Mouse (Mus musculus): ENCODE data around the gene Gm11111.
"Not testable (repeated sequence)": the region's sequence is repeated elsewhere in the genome, so short reads cannot be mapped to it uniquely, and the experiment has no call there.

Gm11111 gene

DNA sequence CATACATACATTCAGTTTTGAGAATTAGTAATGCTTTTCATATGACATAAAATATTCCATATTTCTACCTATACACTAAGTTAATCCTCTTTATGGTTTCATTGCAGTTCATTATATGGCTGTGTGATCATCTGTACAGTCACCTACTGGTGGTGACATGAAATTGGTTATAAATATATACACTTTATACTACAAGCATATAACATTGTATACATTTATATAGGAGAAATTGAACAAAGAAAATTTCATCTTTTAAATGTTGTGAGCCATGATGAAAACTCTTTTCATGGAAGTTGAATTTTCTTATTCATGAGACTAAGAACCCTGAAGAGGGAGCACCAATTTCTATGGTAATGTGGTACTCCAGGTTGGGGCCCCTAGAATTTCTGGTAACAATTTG, at the start of gene Gm11111:
Gene Gm11111, plus strand, starts transcription at position 301 of the 400 bp plus-strand sequence.
- no peak for DNase-seq (ENCODE audit: low spot score)

DNA sequence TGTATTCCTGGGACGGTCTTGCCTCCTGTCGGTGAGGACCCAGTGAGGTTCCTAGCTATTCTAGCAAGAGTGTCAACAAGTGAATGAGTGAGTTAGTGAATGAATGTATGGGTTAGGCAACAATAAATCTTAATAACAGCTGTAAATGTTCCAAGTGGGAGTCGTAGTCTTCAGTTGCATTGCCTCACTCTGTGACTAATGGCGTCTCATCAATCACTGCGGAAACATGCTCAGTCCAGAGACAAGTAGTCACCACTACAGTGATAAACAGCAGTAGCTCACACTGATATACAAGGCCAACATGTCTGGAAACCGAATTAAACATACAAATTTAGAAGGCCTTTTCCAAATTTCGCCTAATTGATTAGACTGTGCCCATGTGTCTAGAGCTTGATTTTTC, 36.3 kb upstream of the Gm11111 start:
- no peak for DNase-seq (ENCODE audit: low spot score)

DNA sequence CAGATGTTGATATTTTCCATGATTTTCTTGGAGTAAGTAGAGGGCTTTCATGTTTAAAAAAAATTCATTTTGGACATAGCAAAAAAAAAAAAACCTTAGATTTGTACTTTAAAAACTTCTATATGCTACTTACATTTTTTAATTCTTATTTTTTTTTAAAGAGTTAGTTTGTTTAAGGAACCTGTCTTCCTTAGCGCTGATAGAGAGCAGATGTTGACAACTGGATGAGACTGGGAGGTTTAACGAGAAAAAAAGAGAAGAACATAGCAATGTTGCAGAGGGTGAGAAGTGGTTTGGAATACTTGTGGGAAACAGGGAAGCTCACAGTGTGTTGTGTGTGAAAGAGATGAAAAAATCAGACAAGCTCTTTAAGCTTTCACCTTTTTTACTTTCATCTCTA, 32.4 kb upstream of the Gm11111 start:
- DNase-seq (ENCODE audit: low spot score), result no peak

DNA sequence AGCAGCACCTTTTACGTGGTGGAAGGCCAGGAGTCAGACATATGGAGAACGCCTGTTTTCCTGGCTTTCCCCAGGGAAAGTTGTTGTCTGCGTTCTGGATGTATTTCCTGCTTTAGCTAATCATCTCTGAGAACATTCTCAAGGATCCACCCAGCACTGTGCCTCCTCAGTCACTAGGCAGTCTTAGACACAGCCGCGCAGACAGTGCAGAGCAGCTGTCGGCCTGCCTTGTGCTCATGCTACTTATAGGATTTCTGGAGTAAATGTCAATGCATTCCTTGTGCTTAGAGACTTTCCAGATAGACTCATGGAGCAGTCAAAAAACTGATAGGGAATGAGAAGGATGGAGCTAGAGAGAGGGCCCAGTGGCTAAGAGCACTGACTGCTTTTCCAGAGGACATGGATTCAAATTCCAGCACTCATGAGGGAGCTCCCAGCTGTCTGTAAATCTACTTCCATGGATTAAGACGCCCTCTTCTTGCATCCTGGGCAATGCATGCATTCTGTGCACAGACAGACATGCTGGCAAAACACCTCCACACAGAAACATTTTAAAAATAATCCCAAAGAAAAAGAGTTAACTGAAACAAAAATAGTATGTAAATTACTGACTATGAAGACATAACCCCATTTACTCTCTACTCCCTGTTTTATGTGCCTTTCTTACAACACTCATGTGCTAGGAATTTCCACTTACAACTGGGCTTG, 30.1 kb upstream of the Gm11111 start:
- DNase-seq (ENCODE audit: low spot score), result no peak

DNA sequence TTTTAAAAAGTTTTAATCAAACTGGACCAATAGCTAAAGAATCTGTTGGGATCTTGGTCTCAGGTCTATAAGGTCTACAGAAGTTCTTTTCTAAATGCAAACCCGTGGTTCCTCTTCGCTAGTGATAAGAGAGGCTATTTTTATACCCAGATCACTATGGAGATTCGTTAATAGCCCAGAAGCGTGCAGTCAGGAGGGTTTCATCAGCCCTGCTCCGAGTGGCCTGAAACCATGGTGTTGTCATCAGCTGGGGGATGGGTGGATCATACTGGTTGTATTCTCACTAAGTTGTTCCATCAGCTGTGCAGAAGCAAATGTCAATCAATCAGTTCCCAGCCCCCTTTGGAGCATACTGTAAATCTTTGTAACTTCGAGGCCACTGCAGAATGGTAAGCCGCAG, 29.4 kb upstream of the Gm11111 start:
- no peak for DNase-seq (ENCODE audit: low spot score)

DNA sequence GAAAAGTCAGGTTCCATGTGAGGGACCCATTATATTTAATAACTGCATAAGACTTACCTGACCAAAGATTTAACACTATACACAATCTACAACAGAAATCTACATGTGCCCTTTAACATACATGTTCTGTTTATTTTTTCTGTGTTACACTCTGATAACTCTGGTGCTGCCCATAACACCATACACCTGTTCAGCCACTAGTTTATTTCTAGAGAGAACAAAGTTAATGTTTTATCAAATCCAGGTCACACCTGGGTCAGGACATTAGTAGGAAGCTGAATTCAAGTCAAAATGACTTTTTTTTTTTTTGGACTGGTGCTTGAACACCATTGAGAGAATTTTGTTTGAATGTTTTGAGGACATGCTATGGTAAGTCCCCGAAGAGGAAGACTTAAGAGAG, 28.7 kb upstream of the Gm11111 start:
- DNase-seq (ENCODE audit: low spot score), result no peak

DNA sequence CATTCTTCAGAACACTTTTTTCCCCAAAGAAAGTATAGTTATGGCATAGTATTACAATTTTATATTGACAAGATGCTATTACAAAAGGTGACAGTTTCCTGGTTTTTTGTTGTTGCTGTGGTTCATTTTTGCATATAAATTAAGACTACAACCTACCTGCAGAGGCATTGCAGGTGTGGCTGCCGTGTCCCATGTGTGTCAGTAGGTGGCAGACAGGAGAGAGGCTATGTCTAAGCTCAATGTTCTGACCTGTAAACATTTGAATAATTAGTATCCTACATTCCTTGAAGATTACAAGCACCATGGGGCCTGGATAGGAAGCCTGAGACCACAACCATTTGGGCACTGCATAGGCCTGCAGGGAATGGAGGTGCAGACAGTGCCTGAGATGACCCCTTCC, 11.2 kb upstream of the Gm11111 start:
- DNase-seq (ENCODE audit: low spot score), result no peak

DNA sequence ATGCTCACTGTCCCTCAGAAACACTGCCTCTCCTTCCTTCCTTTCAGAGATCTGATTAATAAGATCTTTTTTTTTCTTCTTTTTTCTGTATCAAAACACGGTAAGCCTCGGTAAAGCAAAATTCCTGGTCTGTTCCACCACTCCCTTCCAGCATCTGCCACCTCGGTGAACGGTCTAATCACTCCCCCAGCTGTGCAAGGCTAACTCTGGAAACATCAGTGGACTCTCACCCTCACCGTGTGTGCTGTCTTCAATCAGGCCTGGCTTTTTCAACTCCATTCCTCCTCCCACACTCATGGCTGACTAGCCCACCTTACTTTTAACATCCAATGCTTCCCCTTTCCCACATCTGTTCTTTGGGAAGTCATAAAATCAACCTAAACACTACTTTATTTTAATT, 2.2 kb upstream of the Gm11111 start:
- DNase-seq (ENCODE audit: low spot score), result no peak

DNA sequence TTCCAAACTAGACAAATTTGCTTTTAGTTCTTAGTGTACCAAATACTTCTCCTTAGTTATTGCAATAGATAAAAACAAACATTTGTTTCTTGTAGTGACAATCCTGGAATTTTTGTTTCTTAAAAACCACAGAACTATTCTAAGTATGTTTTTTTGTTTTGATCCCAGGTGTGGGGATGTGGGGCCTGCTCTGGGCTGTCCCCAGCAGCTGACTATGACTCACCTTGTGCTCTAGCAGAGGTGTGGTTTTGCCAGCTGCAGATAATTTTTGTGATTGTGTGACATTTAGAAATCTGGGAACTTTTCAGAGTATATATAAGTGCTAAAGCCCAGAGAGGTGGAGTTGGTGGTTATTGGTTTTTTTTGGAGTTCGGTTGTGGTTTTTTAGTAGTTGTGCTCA, 1.6 kb upstream of the Gm11111 start:
- no peak for DNase-seq (ENCODE audit: low spot score)

DNA sequence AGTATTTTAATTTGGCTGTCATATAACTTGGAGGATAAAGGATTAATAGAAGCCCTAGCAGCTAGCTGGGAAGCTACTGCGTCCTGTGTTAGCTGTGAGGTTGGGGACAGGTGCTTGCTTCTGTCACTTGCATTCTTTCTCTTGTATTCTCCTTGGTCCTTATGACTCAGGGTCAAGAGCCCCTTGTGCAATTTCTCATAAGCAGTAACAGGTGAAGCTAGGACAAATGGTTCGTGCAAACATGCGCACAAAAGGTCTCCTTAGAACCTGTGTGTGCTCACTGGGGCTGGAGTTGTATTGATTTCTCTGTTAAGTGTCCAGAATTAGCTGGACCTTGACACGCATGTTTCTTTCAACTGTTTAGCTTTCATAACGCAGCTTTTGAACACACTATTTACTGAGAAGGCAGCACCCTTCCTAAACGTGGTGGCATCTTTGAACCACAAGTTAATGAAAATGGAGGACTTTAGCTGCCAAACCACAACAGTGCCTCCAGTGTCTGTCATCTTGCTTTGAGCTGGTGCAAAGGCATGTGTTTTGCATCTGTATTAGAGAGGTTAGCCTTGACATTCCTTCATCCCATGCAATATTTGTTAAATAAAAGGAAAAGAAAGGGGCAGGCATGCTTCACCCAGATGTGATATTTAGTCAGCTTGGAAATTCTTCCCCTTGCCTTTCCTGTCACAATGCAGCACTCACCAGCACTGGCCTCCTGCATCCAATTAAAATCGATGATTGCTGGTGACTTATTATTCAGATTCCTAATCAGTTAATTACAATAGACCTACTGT, 511 bp downstream of the Gm11111 start:
- no peak for DNase-seq (ENCODE audit: low spot score)

DNA sequence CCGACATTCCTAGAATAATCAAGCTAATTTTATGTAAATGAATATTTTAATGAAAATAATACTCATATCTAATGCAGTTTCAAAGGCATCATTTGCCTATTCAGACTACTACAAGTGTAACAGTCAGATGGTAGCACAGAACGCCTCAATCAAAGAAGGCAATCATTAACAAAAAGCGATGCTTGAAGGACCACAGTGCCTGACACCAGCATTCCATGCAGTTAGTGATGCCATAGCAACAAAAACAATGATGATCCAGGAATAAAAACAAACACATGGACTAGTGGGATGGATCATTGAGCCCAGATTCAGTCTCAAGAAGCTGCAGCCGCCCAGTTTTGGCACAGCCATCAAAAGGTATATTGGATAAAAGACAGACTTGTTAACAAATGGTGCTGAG, 8.8 kb downstream of the Gm11111 start:
- no peak for DNase-seq (ENCODE audit: low spot score)

DNA sequence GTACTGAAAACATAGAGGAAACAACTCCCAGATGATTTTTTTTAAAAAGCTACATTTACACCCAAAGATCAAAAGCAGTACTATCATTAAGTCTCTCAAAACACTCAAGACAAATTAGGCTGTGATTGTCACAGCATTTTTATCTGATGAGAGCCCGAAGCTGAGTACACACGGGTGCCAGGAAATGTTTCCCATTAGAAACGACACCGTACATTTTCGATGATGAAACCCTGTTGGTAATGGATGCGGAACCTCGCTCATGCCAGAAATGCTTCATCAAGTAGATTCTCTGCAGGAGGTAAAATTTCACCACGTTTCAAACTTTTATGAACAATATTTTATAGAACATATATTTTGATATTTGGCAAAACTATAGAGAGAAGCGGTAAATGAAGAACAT, 10.3 kb downstream of the Gm11111 start:
- no peak for DNase-seq (ENCODE audit: low spot score)

DNA sequence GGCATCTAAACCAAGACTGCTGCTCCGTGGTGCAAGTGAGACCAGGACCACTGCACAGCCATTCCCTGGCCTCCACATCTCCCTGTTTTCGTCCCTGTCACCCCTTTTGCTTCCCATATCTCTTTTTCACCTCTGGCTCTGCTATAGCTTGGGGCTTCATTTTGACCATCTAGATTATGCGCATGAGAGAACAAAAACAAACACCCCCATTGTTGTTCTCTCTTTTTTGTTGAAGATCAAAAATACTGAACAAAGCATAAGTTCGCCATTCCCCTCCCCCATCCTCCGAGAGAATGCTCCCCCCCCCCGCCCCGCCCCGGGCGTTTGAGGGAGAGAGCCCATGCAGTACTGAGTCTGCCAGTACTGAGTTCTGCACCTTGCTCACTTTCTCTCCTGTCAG, 11.3 kb downstream of the Gm11111 start:
- no peak for DNase-seq (ENCODE audit: low spot score)

DNA sequence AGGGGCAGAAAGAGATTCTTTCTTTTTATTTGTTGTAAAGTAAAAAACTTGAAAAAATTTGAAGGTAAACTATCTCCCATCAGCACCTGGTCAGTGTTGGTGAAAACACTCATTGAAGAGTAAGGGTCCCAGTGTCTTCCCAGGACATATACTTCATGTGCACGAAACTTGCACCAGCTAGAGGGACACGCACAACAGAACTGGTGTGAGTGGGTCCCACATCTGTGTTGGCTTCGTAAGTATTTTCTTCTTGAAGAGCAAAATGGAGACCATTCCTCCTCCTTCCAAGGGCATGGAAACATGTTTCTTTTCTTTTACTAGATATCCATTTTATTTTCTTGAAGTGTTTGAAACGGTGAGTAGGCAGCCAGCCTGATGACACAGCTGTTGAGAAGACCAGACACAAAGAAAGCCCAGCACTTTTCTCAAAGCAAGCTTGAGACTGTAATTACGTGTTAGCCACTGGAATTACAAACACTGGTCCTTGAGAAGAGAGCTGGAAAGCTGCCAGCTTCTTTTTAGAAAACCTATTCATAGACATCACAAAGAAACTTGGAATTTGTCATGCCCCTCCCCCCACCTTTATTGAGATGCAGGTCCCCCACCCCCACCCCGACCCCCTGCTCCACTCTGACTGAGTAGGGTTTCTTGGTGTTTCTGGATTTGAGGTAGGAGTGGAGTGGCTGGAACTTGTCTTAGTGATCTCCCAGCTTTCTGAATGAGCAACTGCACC, 14.1 kb downstream of the Gm11111 start:
- DNase-seq (ENCODE audit: low spot score), result no peak

DNA sequence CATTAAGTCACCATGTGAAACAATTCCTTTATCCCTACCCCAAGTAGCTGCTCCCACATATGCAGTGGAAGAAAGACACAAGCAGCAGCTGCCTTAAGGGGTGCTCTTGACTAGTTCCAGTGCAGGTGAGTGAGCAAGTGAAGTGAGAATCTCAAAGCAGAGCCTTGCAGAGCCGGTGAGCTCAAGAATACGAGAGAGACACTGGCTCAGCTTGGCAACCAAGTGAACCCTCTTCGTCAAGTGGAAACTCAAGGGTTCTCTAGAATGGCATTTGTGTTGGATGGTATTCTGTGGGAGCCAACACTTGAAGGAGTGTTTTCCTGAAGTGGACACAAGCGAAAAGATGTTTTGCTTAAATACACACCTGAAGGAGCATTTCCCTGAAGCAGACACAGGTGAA, 16.0 kb downstream of the Gm11111 start:
- no peak for DNase-seq (ENCODE audit: low spot score)

DNA sequence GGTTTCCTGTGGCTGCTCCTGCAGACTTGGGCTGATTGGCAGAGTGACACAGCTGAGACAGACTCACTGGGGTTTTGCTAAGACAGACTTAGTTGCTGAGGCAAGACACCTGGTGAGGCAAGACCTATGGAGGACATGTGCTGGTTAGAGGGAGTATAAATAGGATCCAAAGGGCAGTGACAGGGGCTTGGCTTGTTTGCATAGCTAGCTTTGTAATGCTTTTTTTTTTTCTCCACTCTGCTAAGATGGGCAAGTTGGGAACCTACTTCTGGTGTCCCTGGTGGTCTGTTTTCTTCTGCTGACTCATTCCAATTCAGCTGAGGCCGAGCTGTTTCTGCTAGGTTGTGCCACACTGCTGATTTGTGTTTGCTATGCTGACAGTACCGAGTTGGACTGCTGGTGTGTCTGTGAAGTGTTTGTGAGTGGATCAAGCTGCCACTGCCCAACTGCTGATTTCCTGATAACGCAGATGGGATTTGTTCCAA, 16.6 kb downstream of the Gm11111 start:
- no peak for DNase-seq (ENCODE audit: low spot score)

DNA sequence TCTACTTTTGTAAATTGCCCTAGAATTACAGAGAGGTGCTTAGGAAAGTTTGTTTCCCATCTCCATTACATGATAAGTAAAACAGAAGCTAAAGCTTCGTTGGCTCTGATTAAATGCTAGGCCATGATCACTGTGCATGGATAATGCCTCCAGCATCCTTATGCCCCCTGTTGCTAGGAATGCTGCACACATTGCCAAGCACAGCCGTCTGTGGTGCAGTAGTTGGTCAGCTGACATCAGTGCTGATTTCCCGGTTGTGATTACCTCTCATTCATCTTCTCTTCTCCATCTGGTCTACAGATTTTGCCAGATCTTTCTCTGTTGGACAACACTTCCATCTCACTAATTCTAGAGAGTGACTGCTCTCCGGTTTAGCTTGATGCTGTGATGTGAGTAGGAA, 19.9 kb downstream of the Gm11111 start:
- no peak for DNase-seq (ENCODE audit: low spot score)

DNA sequence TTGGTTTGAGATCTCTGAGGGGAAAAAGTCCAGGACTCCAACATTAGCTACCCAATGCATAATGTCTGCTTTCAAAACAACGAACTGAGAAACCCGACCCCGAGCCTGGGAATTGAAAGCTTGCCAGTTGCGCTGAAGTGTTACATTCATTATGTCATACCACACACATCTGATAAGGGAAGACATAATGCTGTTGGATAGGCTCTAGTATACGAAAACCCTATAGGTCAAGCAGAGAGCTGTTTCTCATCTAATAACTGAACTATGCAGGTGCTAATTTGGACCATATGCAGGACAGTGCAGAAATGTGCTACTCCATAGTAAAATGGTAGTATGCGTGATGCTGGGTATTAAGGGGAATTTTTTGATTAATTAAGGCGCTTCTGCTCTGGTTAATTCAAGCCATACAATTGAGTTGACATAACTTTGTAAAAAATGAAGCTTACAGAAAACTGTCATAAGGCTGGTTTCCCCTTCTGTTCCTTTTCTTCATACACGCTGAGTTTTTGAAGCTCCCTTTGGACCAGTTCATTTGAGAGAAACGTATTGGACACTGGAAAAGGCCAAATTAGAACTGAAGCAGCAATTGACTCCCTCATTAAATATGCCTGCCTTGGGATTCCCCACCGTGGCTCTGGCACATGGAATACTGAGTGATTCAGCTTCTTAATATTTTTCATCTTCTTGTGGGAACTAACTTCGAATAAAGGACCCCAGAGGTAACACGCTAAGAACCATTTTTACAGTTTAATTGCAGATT, 22.4 kb downstream of the Gm11111 start:
- no peak for DNase-seq (ENCODE audit: low spot score)

DNA sequence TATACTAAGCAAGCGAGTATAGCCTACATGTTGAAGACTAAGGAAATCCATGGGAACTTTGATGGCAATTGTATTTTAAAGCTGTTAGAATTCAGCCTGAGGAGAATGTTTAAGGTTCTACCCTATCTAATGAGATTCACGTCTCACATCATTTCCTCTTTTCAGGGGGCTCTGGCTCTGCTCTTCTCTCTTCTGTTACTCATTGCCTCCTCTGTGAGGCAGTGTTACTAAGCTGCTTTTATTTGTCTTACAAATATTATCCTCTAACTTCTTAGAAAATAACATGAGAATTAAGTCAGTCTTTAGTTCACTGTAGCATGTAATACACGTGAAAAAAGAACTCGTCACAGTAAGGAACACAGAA, 23.0 kb downstream of the Gm11111 start:
- no peak for DNase-seq (ENCODE audit: low spot score)

DNA sequence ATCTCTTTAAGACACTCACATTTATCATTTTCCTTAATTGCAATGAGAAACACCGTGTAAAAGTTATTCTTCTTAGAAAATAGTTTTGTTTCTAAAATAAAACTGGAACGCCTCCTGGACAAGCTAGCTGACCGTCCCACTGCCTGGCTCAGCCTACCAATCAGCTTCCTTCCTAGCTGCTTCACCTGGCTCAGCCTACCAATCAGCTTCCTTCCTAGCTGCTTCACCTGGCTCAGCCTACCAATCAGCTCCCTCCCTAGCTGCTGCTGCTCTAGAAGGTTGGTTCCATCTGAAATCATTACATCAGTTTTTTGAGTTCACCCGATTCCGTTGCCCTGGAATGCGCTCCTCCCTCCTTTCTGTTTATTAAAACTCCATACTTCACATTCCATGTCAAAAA, 24.0 kb downstream of the Gm11111 start:
- not testable (repeated sequence) for DNase-seq (ENCODE audit: low spot score)

DNA sequence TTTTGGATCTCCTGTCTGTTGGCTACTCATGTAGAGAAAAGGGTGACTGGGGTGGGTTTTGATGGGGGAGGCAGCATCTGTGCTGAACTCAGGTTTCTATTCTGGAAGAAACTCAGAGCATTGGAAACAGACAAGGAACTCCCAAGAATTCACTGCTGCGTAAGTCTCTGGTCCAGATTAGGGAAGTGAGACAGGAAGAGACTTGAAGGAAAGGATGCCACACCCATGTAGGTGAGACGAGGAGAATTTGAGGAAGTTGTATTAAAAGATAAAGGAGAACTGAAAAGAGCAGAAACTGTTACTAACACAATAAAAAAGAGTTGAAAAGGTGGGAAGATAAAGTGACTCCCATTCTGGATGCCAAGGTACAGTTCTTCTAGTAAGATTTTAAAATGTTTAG, 25.9 kb downstream of the Gm11111 start:
- DNase-seq (ENCODE audit: low spot score), result no peak

DNA sequence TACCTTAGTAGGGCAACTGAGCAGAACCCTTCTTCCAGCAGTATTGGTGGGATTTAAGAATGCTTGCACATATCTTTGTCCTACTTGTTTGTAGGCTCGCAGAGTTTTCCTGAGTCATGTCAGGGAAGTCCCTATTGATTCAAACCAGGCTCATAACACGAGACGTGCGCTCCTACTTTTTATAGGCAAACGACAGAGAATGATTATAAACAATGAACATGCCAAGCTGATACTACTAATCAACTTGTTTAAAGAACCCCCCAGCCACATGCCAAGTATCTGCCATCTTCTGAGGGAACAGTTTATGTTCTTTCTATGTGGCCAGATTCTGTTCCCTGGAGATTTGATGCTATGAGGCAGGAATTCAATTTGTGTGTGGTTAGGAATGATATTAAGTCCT, 28.3 kb downstream of the Gm11111 start:
- DNase-seq (ENCODE audit: low spot score), result no peak
